Mouse (Mus musculus) adrenal gland, postnatal 36 days (tissue): Measurements from ENCODE around the gene Egln3. TPM values are rescaled to one million over a fixed set of nuclear protein-coding genes. Genes with fewer than 3 reads are reported as not detected.

Experiments
- DNase-seq, 2 experiments: peaks; one replicate each; pipeline ENCODE4 v3.0.0; 2021; ENCODE audit warnings: mixed read lengths in 1 of 2
- total RNA-seq, 2 experiments: library from RNA; stranded (reverse); gene quantifications; 2 replicates each; pipeline ENCODE4 v1.2.3; 2021

The Egln3 gene
- total RNA-seq, 2 experiments from 2014 or later: 3.4 to 5.5 TPM

- DNase-seq: peak; percentile 15 to 31
Measured at GRCm38 (mm10) chr12:54202765-54203655, 650 bp downstream of the Egln3 start.

- DNase-seq: no peak
Measured at GRCm38 (mm10) chr12:54202276-54202675, 1.4 kb downstream of the Egln3 start.

- no peak for DNase-seq
Measured at GRCm38 (mm10) chr12:54200856-54201255, 2.8 kb downstream of the Egln3 start.

- DNase-seq: peak; percentile 16 to 30
Measured at GRCm38 (mm10) chr12:54200172-54200571, 3.5 kb downstream of the Egln3 start.

- no peak for DNase-seq
Measured at GRCm38 (mm10) chr12:54198282-54198918, 5.3 kb downstream of the Egln3 start.

GRCm38 (mm10) chr12:54197849-54198248, 5.8 kb downstream of the Egln3 start:
- no peak for DNase-seq

- DNase-seq: no peak
Measured at GRCm38 (mm10) chr12:54197301-54197782, 6.3 kb downstream of the Egln3 start.

GRCm38 (mm10) chr12:54196881-54197280, 6.8 kb downstream of the Egln3 start:
- DNase-seq: no peak

GRCm38 (mm10) chr12:54194159-54194558, 9.5 kb downstream of the Egln3 start:
- DNase-seq: no peak

GRCm38 (mm10) chr12:54192305-54192661, 11.4 kb downstream of the Egln3 start:
- no peak for DNase-seq

GRCm38 (mm10) chr12:54191608-54192304, 11.9 kb downstream of the Egln3 start:
- peak; percentile 93 to 94 for DNase-seq

- DNase-seq: no peak
Measured at GRCm38 (mm10) chr12:54191181-54191580, 12.5 kb downstream of the Egln3 start.

- DNase-seq: peak; percentile 35 to 60
Measured at GRCm38 (mm10) chr12:54187812-54188600, 15.7 kb downstream of the Egln3 start.

GRCm38 (mm10) chr12:54186926-54187623, 16.6 kb downstream of the Egln3 start:
- DNase-seq: no peak

GRCm38 (mm10) chr12:54184264-54184663, 19.4 kb downstream of the Egln3 start:
- no peak for DNase-seq

GRCm38 (mm10) chr12:54178323-54178722, 25.3 kb downstream of the Egln3 start:
- DNase-seq: no peak

GRCm38 (mm10) chr12:54168786-54169185, 34.9 kb downstream of the Egln3 start:
- no peak for DNase-seq

- DNase-seq: no peak
Measured at GRCm38 (mm10) chr12:54167737-54168136, 35.9 kb downstream of the Egln3 start.

GRCm38 (mm10) chr12:54164724-54165050, 39.0 kb downstream of the Egln3 start:
- DNase-seq: no peak

GRCm38 (mm10) chr12:54164040-54164723, 39.5 kb downstream of the Egln3 start:
- no peak for DNase-seq

GRCm38 (mm10) chr12:54163166-54163565, 40.5 kb downstream of the Egln3 start:
- peak in 1 of 2 experiments; percentile 13 for DNase-seq
